Mouse (Mus musculus): ENCODE measurements at regions not wholly inside any gene's neighbourhood (a gene's known extent, or its start where the extent isn't known, plus 50 kb on each side); places are given as distances from the start of the nearest gene placed in this dataset.

DNA sequence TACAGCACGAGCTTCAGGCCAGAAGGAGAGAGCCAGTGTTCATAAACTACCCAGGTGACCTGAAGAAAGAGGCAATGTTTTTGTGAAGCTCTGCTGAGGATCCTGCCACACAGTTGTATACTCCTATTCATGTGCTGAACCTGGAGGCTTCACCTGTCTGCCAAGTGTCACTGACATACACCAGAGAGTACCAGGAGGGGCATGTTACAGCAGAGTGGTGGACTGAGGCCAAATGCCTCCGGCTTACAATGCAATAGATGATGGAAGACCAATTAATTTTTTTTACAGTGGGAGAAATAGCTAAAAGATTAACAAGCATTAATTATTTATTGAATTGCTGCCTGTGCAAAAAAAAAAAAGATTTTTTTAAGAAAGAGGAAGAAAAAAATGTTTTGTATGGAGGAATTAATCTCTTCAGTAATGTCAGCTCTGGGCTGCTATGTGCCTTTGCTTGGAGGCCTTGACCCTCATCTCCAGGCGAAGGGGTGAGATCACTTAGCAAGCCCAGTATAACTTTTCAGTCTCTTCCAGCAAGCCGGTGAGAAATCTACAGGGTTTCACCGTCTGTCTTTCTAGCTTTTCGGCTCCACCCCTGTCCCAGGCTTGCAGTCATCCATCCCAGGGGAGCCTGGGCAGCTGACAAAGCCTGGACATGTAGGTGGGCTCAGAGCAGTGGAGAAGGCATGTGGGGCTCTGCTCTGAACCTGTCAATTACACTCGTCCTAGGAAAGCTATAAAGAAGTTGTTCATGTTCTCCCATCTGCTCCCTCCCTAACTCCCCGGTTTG lies 144.0 kb upstream of the Tmem45b start:
- ATAC-seq (ENCODE audit: extremely low read depth, insufficient number of reproducible peaks, low FRiP score, poor library complexity, severe bottlenecking) = no peak
- TF ChIP-seq GATA2 (IDR thresholded peaks at IDR 0.05; ENCODE audit: borderline replicate concordance, low read depth, low read length) (no peak), TAL1 (conservative IDR thresholded peaks at IDR 0.05; ENCODE audit: low read depth, low read length) (no peak), POLR2AphosphoS5 (IDR thresholded peaks at IDR 0.05; ENCODE audit: insufficient replicate concordance, low read depth, low read length) (no peak), CTCF (IDR thresholded peaks at IDR 0.05; ENCODE audit: low read depth, low read length) (no peak), GATA1 (IDR thresholded peaks at IDR 0.05; ENCODE audit: borderline replicate concordance, low read length) (no peak)
- Histone ChIP-seq H3K36me3 (replicated peaks) (no peaks in the 10 kb centered on the region), H3K4me1 (ENCODE audit: insufficient read depth, low read depth, low read length) (no peaks in the 10 kb centered on the region), H3K9me3 (replicated peaks) (no peaks in the 10 kb centered on the region), H3K4me3 (ENCODE audit: low read depth, low read length) (no peak overlapping the region), H3K27me3 (ENCODE audit: insufficient read depth, low read length) (no peaks in the 10 kb centered on the region; the same call in 1 of the 2 replicates)
- no peak for DNase-seq (ENCODE audit: low spot score)

DNA sequence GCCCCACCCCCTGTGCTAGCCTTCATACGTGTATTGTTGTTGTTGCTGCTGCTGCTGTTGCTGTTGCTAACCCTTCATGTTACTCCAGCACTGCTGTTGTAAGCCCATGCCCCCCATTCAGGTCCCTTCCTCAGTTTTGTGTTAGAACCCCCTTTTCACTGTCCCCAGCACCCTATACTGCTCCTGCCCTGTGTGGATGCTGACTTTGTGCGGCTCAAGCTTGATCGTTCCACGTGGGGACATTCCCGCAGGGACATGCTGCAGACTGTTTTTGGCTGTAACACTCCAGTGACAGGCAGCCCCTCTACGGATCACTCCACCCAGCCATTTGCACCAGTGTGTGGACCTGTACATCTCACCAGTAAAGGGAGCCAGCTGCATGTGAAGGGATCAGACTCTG lies 142.7 kb upstream of the Tmem45b start:
- no peak for ATAC-seq (ENCODE audit: extremely low read depth, insufficient number of reproducible peaks, low FRiP score, poor library complexity, severe bottlenecking)
- H3K36me3 ChIP-seq (replicated peaks) = no peaks in the 10 kb centered on the region
- no peaks in the 10 kb centered on the region for H3K4me1 ChIP-seq (ENCODE audit: insufficient read depth, low read depth, low read length)
- no peak for DNase-seq (ENCODE audit: low spot score)
- H3K4me3 ChIP-seq (ENCODE audit: low read depth, low read length) = no peak overlapping the region
- no peaks in the 10 kb centered on the region for H3K9me3 ChIP-seq (replicated peaks)
- H3K27me3 ChIP-seq (ENCODE audit: insufficient read depth, low read length) = no peaks in the 10 kb centered on the region; the same call in 1 of the 2 replicates
- no peak for TF ChIP-seq POLR2AphosphoS5 (IDR thresholded peaks at IDR 0.05; ENCODE audit: insufficient replicate concordance, low read depth, low read length)
- TF ChIP-seq GATA1 (IDR thresholded peaks at IDR 0.05; ENCODE audit: borderline replicate concordance, low read length) = no peak
- no peak for TF ChIP-seq GATA2 (IDR thresholded peaks at IDR 0.05; ENCODE audit: borderline replicate concordance, low read depth, low read length)

DNA sequence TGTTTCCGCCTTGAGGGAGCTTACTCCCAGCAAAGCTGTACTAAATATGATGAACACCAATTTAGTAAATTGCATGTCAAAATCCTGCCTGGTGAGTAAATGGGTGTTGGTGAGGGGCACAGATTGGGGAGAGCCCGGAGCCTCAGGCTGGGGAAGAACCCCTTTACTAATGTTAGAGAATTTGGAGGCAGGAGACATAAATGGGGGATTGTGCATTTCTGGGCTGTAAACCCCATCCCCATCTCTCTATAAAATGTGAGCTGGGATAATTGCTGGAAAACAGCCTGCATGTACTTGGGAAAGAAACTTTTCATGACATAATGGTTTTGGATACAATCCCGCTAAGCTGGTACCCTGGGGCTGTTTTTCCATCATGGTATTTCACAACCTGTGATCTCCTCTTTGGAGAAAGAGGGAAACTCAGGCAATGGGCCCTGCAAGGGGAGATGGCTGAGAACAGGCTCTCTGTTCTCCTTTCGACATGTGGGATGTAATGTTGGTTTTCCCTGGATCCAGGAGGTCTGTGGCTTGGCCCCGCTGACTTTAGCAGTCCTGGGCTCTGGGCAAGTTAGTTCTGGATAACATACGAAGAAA lies 140.3 kb upstream of the Tmem45b start:
- Histone ChIP-seq H3K36me3 (replicated peaks) (no peaks in the 10 kb centered on the region), H3K4me3 (ENCODE audit: low read depth, low read length) (no peak overlapping the region), H3K4me1 (ENCODE audit: insufficient read depth, low read depth, low read length) (no peaks in the 10 kb centered on the region), H3K9me3 (replicated peaks) (no peaks in the 10 kb centered on the region), H3K27me3 (ENCODE audit: insufficient read depth, low read length) (no peaks in the 10 kb centered on the region)
- DNase-seq (ENCODE audit: low spot score) = no peak
- no peak for ATAC-seq (ENCODE audit: extremely low read depth, insufficient number of reproducible peaks, low FRiP score, poor library complexity, severe bottlenecking)
- TF ChIP-seq GATA2 (IDR thresholded peaks at IDR 0.05; ENCODE audit: borderline replicate concordance, low read depth, low read length) (no peak), CTCF (IDR thresholded peaks at IDR 0.05; ENCODE audit: low read depth, low read length) (no peak), TAL1 (conservative IDR thresholded peaks at IDR 0.05; ENCODE audit: low read depth, low read length) (no peak), POLR2AphosphoS5 (IDR thresholded peaks at IDR 0.05; ENCODE audit: insufficient replicate concordance, low read depth, low read length) (no peak), GATA1 (IDR thresholded peaks at IDR 0.05; ENCODE audit: borderline replicate concordance, low read length) (no peak)

DNA sequence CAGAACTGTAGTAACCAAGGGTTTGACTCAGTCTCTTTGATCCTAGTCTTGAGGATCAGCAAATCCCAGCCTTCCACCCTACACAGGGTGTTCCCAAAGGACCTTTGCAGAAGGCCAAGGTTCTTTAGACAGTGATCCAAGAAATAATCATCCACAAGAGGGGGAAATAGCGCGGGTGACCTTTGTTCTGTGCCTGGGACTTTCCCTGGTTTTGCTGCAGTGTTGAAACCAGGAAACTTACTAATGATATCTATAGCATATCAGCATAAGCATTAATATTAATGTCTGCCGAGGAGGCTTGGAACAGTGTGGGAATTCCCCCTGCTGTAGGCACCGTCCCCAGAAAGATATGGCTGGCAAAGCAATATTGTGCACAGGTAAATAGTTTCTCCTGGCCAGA lies 138.4 kb upstream of the Tmem45b start:
- ATAC-seq (ENCODE audit: extremely low read depth, insufficient number of reproducible peaks, low FRiP score, poor library complexity, severe bottlenecking) = no peak
- no peaks in the 10 kb centered on the region for H3K4me1 ChIP-seq (ENCODE audit: insufficient read depth, low read depth, low read length)
- no peak for DNase-seq (ENCODE audit: low spot score)
- no peaks in the 10 kb centered on the region for H3K9me3 ChIP-seq (replicated peaks)
- H3K4me3 ChIP-seq (ENCODE audit: low read depth, low read length) = no peak overlapping the region
- no peaks in the 10 kb centered on the region for H3K36me3 ChIP-seq (replicated peaks)
- no peaks in the 10 kb centered on the region for H3K27me3 ChIP-seq (ENCODE audit: insufficient read depth, low read length)
- TF ChIP-seq POLR2AphosphoS5 (IDR thresholded peaks at IDR 0.05; ENCODE audit: insufficient replicate concordance, low read depth, low read length) (no peak), GATA1 (IDR thresholded peaks at IDR 0.05; ENCODE audit: borderline replicate concordance, low read length) (no peak), CTCF (IDR thresholded peaks at IDR 0.05; ENCODE audit: low read depth, low read length) (no peak), GATA2 (IDR thresholded peaks at IDR 0.05; ENCODE audit: borderline replicate concordance, low read depth, low read length) (no peak), TAL1 (conservative IDR thresholded peaks at IDR 0.05; ENCODE audit: low read depth, low read length) (no peak)

DNA sequence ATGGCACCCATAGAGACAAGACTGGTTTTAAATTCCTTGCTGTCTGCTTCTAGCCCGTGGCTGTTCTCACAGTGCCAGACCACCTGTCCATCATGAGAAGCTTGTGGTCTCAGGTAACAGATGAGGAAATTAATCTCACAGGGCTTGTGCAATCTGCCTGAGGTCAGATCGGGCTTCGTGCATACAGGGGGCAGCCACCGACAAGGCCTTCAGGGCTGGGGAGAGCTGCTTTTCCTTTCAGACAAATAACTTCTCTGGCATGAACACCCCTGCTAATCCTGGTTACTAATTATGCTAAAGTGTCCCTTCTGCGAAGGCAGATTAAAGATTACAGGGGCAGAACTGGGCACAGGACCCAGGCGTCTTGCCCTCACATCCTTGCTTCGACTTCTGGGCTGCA lies 130.8 kb upstream of the Tmem45b start:
- H3K4me1 ChIP-seq (ENCODE audit: insufficient read depth, low read depth, low read length) = no peaks in the 10 kb centered on the region
- no peak for DNase-seq (ENCODE audit: low spot score)
- no peaks in the 10 kb centered on the region for H3K27me3 ChIP-seq (ENCODE audit: insufficient read depth, low read length)
- TF ChIP-seq TAL1 (conservative IDR thresholded peaks at IDR 0.05; ENCODE audit: low read depth, low read length) (no peak), GATA1 (IDR thresholded peaks at IDR 0.05; ENCODE audit: borderline replicate concordance, low read length) (no peak), POLR2AphosphoS5 (IDR thresholded peaks at IDR 0.05; ENCODE audit: insufficient replicate concordance, low read depth, low read length) (no peak), CTCF (IDR thresholded peaks at IDR 0.05; ENCODE audit: low read depth, low read length) (no peak)
- no peak for ATAC-seq (ENCODE audit: extremely low read depth, insufficient number of reproducible peaks, low FRiP score, poor library complexity, severe bottlenecking)
- no peak overlapping the region for H3K4me3 ChIP-seq (ENCODE audit: low read depth, low read length)
- no peaks in the 10 kb centered on the region for H3K9me3 ChIP-seq (replicated peaks)
- H3K36me3 ChIP-seq (replicated peaks) = no peaks in the 10 kb centered on the region

DNA sequence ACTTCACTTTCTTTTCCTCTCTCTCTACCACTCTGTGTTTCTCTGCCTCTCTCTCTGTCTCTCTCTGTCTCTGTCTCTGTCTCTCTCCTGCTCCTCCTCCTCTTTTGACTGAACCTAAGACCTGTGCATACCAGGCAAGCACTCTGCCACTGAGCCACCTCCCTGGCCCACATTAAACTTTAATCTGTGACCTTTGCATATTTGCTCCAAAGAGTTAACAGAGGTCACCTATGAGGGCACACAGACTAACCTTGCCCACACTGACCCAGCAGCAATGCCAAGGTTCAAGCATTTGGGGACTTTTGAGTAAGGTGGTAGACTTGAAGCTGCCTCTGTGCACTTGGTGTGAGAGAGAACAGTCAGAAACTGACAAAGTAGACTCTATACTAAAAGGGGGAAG lies 123.4 kb upstream of the Tmem45b start:
- Histone ChIP-seq H3K4me1 (ENCODE audit: insufficient read depth, low read depth, low read length) (no peaks in the 10 kb centered on the region), H3K36me3 (replicated peaks) (no peaks in the 10 kb centered on the region), H3K27me3 (ENCODE audit: insufficient read depth, low read length) (no peaks in the 10 kb centered on the region), H3K9me3 (replicated peaks) (0 out of 2 replicates have a peak, but pooled peaks cover 2% of the 10 kb centered on the region), H3K4me3 (ENCODE audit: low read depth, low read length) (no peak overlapping the region)
- TF ChIP-seq TAL1 (conservative IDR thresholded peaks at IDR 0.05; ENCODE audit: low read depth, low read length) = no peak
- no peak for TF ChIP-seq GATA2 (IDR thresholded peaks at IDR 0.05; ENCODE audit: borderline replicate concordance, low read depth, low read length)
- TF ChIP-seq GATA1 (IDR thresholded peaks at IDR 0.05; ENCODE audit: borderline replicate concordance, low read length) = no peak
- no peak for TF ChIP-seq CTCF (IDR thresholded peaks at IDR 0.05; ENCODE audit: low read depth, low read length)
- TF ChIP-seq POLR2AphosphoS5 (IDR thresholded peaks at IDR 0.05; ENCODE audit: insufficient replicate concordance, low read depth, low read length) = no peak
- DNase-seq (ENCODE audit: low spot score) = no peak
- ATAC-seq (ENCODE audit: extremely low read depth, insufficient number of reproducible peaks, low FRiP score, poor library complexity, severe bottlenecking) = no peak

Data from G1E (cell line).